Mouse (Mus musculus) cerebellum, adult 2 months (tissue): ENCODE data around the gene Irf3. TPM values are rescaled to one million over a fixed set of nuclear protein-coding genes. Genes with fewer than 3 reads are reported as not detected.

Experiments
- DNase-seq, 2 experiments: peaks; one replicate each; pipeline ENCODE4 v3.0.0; 2021
- H3K27ac ChIP-seq: fragments of 200-500 bp; 2 replicates; pipeline ENCODE4 v1.5.1; 2012; ENCODE audit warnings: low read length, control low read depth, inconsistent platforms; ENCODE audit not compliant: insufficient read depth
- H3K27me3 ChIP-seq: fragments of 200-500 bp; 2 replicates; pipeline ENCODE4 v1.6.1; 2012; ENCODE audit warnings: inconsistent platforms, mild to moderate bottlenecking, low read length, moderate library complexity; ENCODE audit not compliant: control insufficient read depth, insufficient read depth
- H3K4me1 ChIP-seq: fragments of 200-500 bp; 2 replicates; pipeline ENCODE4 v1.6.1; 2011; ENCODE audit warnings: low read length; ENCODE audit not compliant: control insufficient read depth, insufficient read depth
- H3K4me3 ChIP-seq: fragments of 200-500 bp; replicated peaks from 2 replicates; pipeline ENCODE3; 2011; ENCODE audit warnings: mild to moderate bottlenecking, low read depth, low read length, control low read depth; ENCODE audit not compliant: insufficient read depth
- CTCF ChIP-seq: fragments of 200-500 bp; IDR thresholded peaks from 2 replicates; pipeline ENCODE4 v1.5.1; 2011; ENCODE audit warnings: low read depth, mild to moderate bottlenecking, control low read depth, low read length, moderate library complexity, borderline replicate concordance; ENCODE audit not compliant: insufficient read depth
- POLR2A ChIP-seq: fragments of 200-500 bp; IDR thresholded peaks from 2 replicates; pipeline ENCODE4 v1.6.1; 2011; ENCODE audit warnings: low read length, control low read depth, borderline replicate concordance; ENCODE audit not compliant: insufficient read depth
- WGBS: fragments of 180-500 bp; shearing (Covaris S2); methylation state at CpG from one replicate; pipeline ENCODE4 v1.1.7; 2018; 5-methylcytosine and 5-hydroxymethylcytosine counted together
- polyA plus RNA-seq: library from polyadenylated mRNA; depleted of rRNA; stranded (reverse); fragments of >200 nt; gene quantifications from 2 replicates; pipeline ENCODE4 v1.2.3, GENCODE M21; 2012

The Irf3 gene
- polyA plus RNA-seq, 1 experiment = 126 TPM

GRCm38 (mm10) chr7:45002440-45002839 is 5.0 kb downstream of the Irf3 start:
- no peak overlapping the region for H3K4me3 ChIP-seq
- WGBS = 14% methylated on average over 7 of the region's 7 CpGs
- peak in 1 of 2 experiments; percentile 70 for DNase-seq
- no peaks in the 10 kb centered on the region for H3K27me3 ChIP-seq
- H3K4me1 ChIP-seq = peaks cover 12% of the 10 kb centered on the region
- H3K27ac ChIP-seq = peak overlapping the region; percentile 3; the same call in 1 of the 2 replicates
- no peak for TF ChIP-seq POLR2A
- TF ChIP-seq CTCF = no peak

GRCm38 (mm10) chr7:45004546-45004945 is 7.1 kb downstream of the Irf3 start:
- no peak for DNase-seq
- Histone ChIP-seq H3K4me1 (peaks cover 6% of the 10 kb centered on the region), H3K4me3 (no peak overlapping the region), H3K27me3 (no peaks in the 10 kb centered on the region), H3K27ac (no peak overlapping the region)
- TF ChIP-seq POLR2A (no peak), CTCF (no peak)
- WGBS = 20% methylated on average over 3 of the region's 3 CpGs

DNA sequence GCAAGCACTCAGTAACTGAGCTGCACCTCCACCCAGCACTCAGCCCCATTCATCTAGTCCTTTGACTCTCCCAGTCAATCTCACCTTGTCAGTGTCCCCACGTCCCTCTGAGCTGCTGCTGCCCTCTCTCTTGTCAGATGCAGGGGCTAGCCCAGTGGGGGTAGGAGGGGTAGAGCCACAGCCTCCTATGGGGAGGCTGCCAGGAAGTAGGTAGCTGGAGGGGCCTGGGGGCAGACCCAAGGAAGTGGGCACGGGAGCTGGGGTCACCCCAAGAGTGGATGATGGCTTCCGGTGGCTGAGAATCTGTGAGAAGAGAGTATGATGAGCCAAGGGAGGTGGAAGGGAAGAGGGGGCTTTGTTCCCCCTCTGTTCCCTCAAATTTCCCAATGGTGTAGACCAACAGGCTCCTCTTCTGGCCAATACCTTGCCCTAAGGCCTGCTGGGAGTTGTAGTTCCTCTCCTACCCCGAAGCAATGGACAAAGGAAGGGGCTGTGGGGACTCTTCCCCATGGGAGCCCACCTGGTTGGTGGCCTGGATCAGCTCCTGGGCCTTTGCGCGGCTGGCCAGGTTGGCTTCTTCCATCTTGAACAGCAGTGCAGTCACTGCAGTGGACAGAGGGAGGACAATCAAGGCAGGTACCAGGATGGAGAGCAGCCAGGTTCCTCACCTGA is 8.0 kb downstream of the Irf3 start:
- H3K27ac ChIP-seq = no peak overlapping the region
- 80% methylated on average over 6 of the region's 6 CpGs for WGBS

DNA sequence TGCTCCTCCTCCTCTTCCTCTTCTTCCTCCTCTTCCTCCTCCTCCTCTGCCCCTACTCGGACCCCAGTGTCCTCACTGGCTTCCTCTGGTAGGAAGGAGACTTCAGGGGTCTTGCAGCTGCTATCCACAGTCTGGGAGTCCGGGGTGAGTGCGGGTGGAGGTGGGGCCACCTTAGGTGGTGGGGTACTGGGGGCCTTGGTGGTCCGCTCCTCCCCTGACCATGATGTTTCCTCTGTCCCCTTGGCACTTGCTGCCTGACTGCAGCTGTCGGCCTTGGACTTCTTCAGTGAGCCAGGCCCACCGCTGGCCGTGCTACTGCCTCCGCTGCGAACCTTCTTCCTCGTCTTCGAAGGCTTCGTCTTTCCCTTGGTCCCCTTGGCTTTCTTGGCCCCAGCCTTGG is 9.1 kb downstream of the Irf3 start:
- Histone ChIP-seq H3K27ac (no peak overlapping the region), H3K27me3 (no peaks in the 10 kb centered on the region), H3K4me1 (peaks cover 5% of the 10 kb centered on the region), H3K4me3 (no peak overlapping the region)
- no peak for DNase-seq
- TF ChIP-seq POLR2A (no peak), CTCF (no peak)
- 84% methylated on average over 12 of the region's 12 CpGs for WGBS

More for the DNA sequence above, 8.0 kb downstream of the Irf3 start:
- no peak for DNase-seq
- Histone ChIP-seq H3K4me1 (peaks cover 5% of the 10 kb centered on the region), H3K4me3 (no peak overlapping the region), H3K27me3 (no peaks in the 10 kb centered on the region)
- TF ChIP-seq POLR2A (no peak), CTCF (no peak)

DNA sequence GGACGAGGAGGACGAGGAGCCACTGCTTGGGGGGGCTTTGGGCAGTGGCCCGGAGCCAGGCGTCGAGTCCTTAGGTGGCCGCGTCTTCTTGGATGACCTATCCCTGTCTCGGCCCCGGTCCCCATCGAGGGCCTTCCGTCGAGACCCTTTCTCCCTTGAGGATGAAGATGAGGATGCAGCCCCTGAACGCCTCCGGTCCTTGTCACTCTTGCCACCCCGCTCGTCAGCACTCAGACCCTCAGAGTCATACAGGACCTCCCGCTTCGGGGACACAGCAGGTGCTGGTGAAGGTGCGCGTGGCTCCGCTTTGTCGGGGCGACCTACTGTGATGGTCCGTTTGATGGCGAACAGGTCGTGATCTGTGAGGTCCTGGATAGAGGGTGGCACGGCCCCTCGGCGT is 9.7 kb downstream of the Irf3 start:
- no peak for TF ChIP-seq CTCF
- TF ChIP-seq POLR2A = no peak
- WGBS = 91% methylated on average over 29 of the region's 29 CpGs
- H3K27ac ChIP-seq = no peak overlapping the region
- no peaks in the 10 kb centered on the region for H3K27me3 ChIP-seq
- no peak overlapping the region for H3K4me3 ChIP-seq
- DNase-seq = no peak
- peaks cover 5% of the 10 kb centered on the region for H3K4me1 ChIP-seq

- WGBS = 94% methylated on average over 30 of the region's 30 CpGs
- Histone ChIP-seq H3K4me3 (no peak overlapping the region), H3K4me1 (no peaks in the 10 kb centered on the region; the same call in 1 of the 2 replicates), H3K27ac (no peak overlapping the region), H3K27me3 (no peaks in the 10 kb centered on the region)
- TF ChIP-seq CTCF = no peak
- no peak for TF ChIP-seq POLR2A
- DNase-seq = no peak
These were observed 10.4 kb downstream of the Irf3 start for GRCm38 (mm10) chr7:45007846-45008245.

- 89% methylated on average over 19 of the region's 19 CpGs for whole genome bisulfite sequencing
- Histone ChIP-seq H3K4me3 (no peak overlapping the region), H3K4me1 (no peaks in the 10 kb centered on the region; the same call in 1 of the 2 replicates), H3K27ac (no peak overlapping the region), H3K27me3 (no peaks in the 10 kb centered on the region)
- TF ChIP-seq CTCF = no peak
- TF ChIP-seq POLR2A = no peak
- no peak for DNase-seq
These were observed 11.0 kb downstream of the Irf3 start for GRCm38 (mm10) chr7:45008411-45008810.

DNA sequence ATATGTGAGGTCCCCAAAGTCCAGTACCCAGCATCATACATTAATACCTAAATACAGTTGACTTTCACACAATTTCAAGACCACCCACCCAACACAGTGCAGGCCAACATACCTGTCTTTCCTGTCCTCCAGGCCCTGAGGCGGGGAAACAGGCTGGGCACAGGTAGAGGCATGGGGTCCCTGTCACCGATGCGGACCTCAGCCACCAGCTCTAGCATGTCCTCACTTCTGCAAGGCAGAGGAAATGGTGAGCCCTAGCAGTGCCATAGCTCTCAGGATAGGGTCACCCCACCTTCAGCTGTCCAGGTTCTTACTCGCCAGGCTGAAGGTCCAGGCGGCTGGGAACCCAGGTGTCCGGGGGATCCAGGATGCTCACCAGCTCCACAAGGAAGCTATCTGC is 14.6 kb downstream of the Irf3 start:
- 94% methylated on average over 6 of the region's 6 CpGs for WGBS
- no peak for DNase-seq
- H3K4me1 ChIP-seq = peaks cover 7% of the 10 kb centered on the region; the same call in 1 of the 2 replicates
- H3K4me3 ChIP-seq = no peak overlapping the region
- no peak for TF ChIP-seq CTCF
- no peak for TF ChIP-seq POLR2A
- no peak overlapping the region for H3K27ac ChIP-seq
- no peaks in the 10 kb centered on the region for H3K27me3 ChIP-seq

- DNase-seq = no peak
- no peak overlapping the region for H3K4me3 ChIP-seq
- TF ChIP-seq CTCF (no peak), POLR2A (no peak)
- no peaks in the 10 kb centered on the region for H3K27me3 ChIP-seq
- no peak overlapping the region for H3K27ac ChIP-seq
- H3K4me1 ChIP-seq = peaks cover 7% of the 10 kb centered on the region; the same call in 1 of the 2 replicates
- WGBS = 78% methylated on average over 4 of the region's 4 CpGs
These were observed 15.4 kb downstream of the Irf3 start for GRCm38 (mm10) chr7:45012824-45013223.
